Mouse (Mus musculus): Measurements from ENCODE around the gene Pdcd4. TPM values are rescaled to one million over a fixed set of nuclear protein-coding genes. Genes with fewer than 3 reads are reported as not detected.

Pdcd4 gene
- polyA plus RNA-seq, 1 experiment from 2014 or later, result 64.6 TPM

DNA sequence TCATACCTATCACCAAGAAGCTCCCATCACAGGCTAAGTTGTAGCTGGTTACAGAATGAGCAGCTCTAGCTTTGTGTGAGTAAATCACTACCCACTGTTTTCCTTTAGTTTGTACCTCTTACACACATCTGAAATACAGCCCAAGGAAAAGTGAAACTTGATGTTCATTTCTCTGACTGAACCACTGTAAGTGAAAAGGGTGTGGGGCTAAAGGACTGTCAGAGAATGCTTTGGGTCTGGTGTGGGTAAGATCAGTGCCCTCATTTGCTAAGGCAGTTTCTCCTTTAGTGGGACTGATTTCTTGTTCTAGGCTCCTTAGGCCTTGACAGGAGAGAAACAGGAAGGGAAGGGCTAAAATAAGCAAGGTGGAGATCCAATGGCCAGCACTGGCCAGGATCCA is 42.0 kb downstream of the Pdcd4 start:
- Histone ChIP-seq H3K4me3 (ENCODE audit: low read depth, low read length) (no peak overlapping the region), H3K27ac (ENCODE audit: low read length) (no peak overlapping the region), H3K9me3 (ENCODE audit: low read length) (no peaks in the 10 kb centered on the region), H3K36me3 (ENCODE audit: insufficient read depth, low read length) (peaks cover 8% of the 10 kb centered on the region; the same call in 1 of the 2 replicates), H3K4me1 (ENCODE audit: insufficient read depth, low read depth, low read length) (no peaks in the 10 kb centered on the region), H3K27me3 (replicated peaks; ENCODE audit: insufficient read depth, low read length) (no peaks in the 10 kb centered on the region), H3K9ac (replicated peaks; ENCODE audit: low read depth) (no peak overlapping the region), H3K4me2 (replicated peaks; ENCODE audit: low read depth, low read length) (no peak overlapping the region)
- ATAC-seq (no peak), DNase-seq (ENCODE audit: low spot score) (no peak)
- TF ChIP-seq EP300 (IDR thresholded peaks at IDR 0.05), result no peak
- no peak for TF ChIP-seq CTCF (IDR thresholded peaks at IDR 0.05)

DNA sequence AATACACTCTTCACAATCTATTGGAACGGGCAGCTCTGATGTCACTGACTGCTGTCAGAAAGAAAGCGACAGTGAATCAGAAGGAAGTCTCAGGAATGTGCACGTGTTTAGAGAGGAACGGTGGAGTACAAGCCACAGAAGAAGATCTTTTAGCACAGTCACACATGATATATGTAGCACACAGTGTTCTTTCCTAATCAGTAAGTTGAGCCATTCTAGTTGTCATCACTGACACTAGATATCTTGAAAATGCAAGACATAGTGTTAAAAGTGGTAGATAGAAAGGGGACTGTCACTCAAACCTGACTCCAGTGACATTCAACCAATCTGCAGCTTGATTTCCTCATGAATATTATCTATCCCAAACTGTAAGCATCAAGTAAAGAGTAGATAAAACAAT is 47.4 kb downstream of the Pdcd4 start:
- ATAC-seq (no peak), DNase-seq (ENCODE audit: low spot score) (no peak)
- Histone ChIP-seq H3K4me3 (ENCODE audit: low read depth, low read length) (no peak overlapping the region), H3K9me3 (ENCODE audit: low read length) (no peaks in the 10 kb centered on the region), H3K27me3 (replicated peaks; ENCODE audit: insufficient read depth, low read length) (no peaks in the 10 kb centered on the region), H3K9ac (replicated peaks; ENCODE audit: low read depth) (no peak overlapping the region), H3K4me2 (replicated peaks; ENCODE audit: low read depth, low read length) (no peak overlapping the region), H3K36me3 (ENCODE audit: insufficient read depth, low read length) (no peaks in the 10 kb centered on the region), H3K27ac (ENCODE audit: low read length) (no peak overlapping the region), H3K4me1 (ENCODE audit: insufficient read depth, low read depth, low read length) (peaks cover 6% of the 10 kb centered on the region; the same call in 1 of the 2 replicates)
- WGBS, result 69% methylated on average over 4 of the region's 4 CpGs
- TF ChIP-seq EP300 (IDR thresholded peaks at IDR 0.05), result no peak
- TF ChIP-seq CTCF (IDR thresholded peaks at IDR 0.05), result no peak

DNA sequence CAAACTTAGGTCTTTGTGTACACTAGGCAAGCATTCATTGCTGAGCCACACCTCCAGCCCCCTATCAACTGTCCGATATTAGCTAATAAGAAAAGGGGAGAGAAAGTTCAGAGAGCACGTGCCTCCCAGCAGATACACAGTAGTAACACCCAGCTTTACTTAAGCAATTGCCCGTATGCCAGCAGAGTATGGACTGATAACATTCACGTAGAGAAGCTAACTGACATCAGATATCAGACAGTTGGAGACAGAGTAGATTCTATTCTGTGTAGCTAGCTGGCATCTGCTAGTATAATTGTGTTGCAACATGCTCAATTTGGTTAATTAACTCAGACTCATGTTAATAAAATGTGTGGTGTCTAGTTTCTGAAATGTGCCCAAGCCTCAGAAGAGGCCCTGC is 49.1 kb downstream of the Pdcd4 start:
- H3K27me3 ChIP-seq (replicated peaks; ENCODE audit: insufficient read depth, low read length), result no peaks in the 10 kb centered on the region
- no peaks in the 10 kb centered on the region for H3K36me3 ChIP-seq (ENCODE audit: insufficient read depth, low read length)
- no peak overlapping the region for H3K27ac ChIP-seq (ENCODE audit: low read length)
- TF ChIP-seq EP300 (IDR thresholded peaks at IDR 0.05) (no peak), CTCF (IDR thresholded peaks at IDR 0.05) (no peak)
- DNase-seq (ENCODE audit: low spot score) (no peak), ATAC-seq (no peak)
- H3K4me2 ChIP-seq (replicated peaks; ENCODE audit: low read depth, low read length), result no peak overlapping the region
- WGBS, result 81% methylated on average over 4 of the region's 4 CpGs
- H3K4me1 ChIP-seq (ENCODE audit: insufficient read depth, low read depth, low read length), result peaks cover 6% of the 10 kb centered on the region; the same call in 1 of the 2 replicates
- H3K9ac ChIP-seq (replicated peaks; ENCODE audit: low read depth), result no peak overlapping the region
- H3K4me3 ChIP-seq (ENCODE audit: low read depth, low read length), result no peak overlapping the region
- no peaks in the 10 kb centered on the region for H3K9me3 ChIP-seq (ENCODE audit: low read length)

DNA sequence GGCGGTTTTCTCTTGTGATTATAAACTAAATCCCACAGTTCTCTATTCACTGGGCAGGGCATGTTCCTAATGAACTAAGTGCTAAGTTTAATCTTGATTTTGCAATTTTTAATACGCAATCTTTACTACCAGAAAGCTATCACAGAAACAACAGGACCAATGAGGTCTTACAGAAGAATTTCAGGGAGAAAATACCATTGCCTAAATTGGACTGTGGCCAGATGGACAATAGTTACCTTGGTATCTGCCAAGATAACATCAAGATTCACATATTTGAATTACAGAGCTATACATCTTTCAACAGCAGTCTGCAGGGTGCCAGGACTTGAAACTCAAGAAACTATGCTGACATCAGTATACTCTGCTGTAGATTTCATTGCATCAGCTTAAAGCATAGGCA is 50.3 kb downstream of the Pdcd4 start:
- DNase-seq (ENCODE audit: low spot score) (peak; percentile 40), ATAC-seq (no peak)
- H3K9me3 ChIP-seq (ENCODE audit: low read length), result no peaks in the 10 kb centered on the region
- H3K36me3 ChIP-seq (ENCODE audit: insufficient read depth, low read length), result no peaks in the 10 kb centered on the region
- 70% methylated on average over 2 of the region's 2 CpGs for WGBS
- no peak overlapping the region for H3K4me3 ChIP-seq (ENCODE audit: low read depth, low read length)
- no peak overlapping the region for H3K9ac ChIP-seq (replicated peaks; ENCODE audit: low read depth)
- H3K4me2 ChIP-seq (replicated peaks; ENCODE audit: low read depth, low read length), result no peak overlapping the region
- peaks cover 8% of the 10 kb centered on the region for H3K4me1 ChIP-seq (ENCODE audit: insufficient read depth, low read depth, low read length)
- no peaks in the 10 kb centered on the region for H3K27me3 ChIP-seq (replicated peaks; ENCODE audit: insufficient read depth, low read length)
- H3K27ac ChIP-seq (ENCODE audit: low read length), result peak overlapping the region; percentile 20; the same call in 1 of the 2 replicates
- TF ChIP-seq EP300 (IDR thresholded peaks at IDR 0.05) (no peak), CTCF (IDR thresholded peaks at IDR 0.05) (no peak)

DNA sequence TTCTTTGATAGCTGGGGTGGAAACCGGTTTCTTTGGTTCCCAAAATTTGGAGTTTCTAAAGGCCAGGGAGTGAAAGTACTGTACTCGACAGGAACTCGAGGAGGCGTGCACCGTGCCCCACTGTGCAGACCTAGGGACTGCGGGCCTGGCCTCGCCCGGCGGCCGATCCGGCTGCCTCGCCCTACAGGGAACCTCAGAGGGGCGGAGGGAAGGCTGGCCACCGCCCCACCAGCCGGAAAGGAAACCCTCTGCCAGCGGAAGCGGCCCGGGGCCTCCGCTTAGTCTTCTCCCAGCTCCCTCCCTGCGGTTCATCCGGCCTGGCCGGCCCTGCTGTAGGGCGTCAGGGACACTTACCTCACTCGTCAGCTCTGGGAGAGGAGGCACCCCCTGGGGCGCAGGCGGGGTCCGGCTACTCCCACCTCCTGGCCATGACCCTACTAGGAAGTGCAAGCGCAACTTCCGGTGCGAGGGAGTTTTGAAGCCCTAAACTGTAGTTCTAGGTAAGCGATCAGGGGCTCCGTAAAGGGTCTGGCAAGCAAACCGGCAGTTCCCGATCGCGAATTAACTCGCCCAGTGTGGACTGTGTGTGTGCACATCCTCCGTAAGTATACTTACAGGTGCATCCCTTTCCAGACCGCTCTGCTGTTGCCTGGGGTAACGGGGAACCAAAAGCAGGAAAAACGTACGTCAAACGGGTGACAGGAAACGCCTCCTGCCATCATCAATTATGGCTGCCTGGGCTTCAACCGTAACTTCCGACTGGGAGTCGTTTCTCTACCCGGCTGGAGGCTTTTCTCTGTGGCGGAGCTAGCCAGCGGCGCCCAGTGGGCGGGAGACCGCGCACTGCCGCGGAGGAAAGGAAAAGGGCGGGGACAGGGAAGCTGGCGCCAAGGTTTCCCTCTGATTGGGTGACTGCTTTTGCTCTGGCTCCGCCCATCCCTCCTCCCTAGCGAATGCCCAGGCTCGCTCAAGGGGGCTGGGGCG is 52.1 kb downstream of the Pdcd4 start, which contains the start of the genes Shoc2 and Bbip1:
Gene Shoc2 (plus strand): TSS at position 505 of the 984 bp plus-strand sequence.
Gene Bbip1 (minus strand): TSS at position 826 of the 984 bp plus-strand sequence.
- Histone ChIP-seq H3K9ac (replicated peaks; ENCODE audit: low read depth) (peak within 1 kb of the TSS; percentile 96), H3K27me3 (replicated peaks; ENCODE audit: insufficient read depth, low read length) (no peaks in the 10 kb centered on the region), H3K9me3 (ENCODE audit: low read length) (no peaks in the 10 kb centered on the region), H3K4me2 (replicated peaks; ENCODE audit: low read depth, low read length) (peak within 1 kb of the TSS; percentile 74), H3K27ac (ENCODE audit: low read length) (peak within 1 kb of the TSS; percentile 98), H3K4me1 (ENCODE audit: insufficient read depth, low read depth, low read length) (peaks cover 9% of the 10 kb centered on the region), H3K36me3 (ENCODE audit: insufficient read depth, low read length) (no peaks in the 10 kb centered on the region), H3K4me3 (ENCODE audit: low read depth, low read length) (peak within 1 kb of the TSS; percentile 95)
- ATAC-seq (peak; percentile 93), DNase-seq (ENCODE audit: low spot score) (peak; percentile 100)
- WGBS, result under 1% methylated on average over 50 of the region's 62 CpGs
- TF ChIP-seq CTCF (IDR thresholded peaks at IDR 0.05) (peak; percentile 38), EP300 (IDR thresholded peaks at IDR 0.05) (peak; percentile 67)

DNA sequence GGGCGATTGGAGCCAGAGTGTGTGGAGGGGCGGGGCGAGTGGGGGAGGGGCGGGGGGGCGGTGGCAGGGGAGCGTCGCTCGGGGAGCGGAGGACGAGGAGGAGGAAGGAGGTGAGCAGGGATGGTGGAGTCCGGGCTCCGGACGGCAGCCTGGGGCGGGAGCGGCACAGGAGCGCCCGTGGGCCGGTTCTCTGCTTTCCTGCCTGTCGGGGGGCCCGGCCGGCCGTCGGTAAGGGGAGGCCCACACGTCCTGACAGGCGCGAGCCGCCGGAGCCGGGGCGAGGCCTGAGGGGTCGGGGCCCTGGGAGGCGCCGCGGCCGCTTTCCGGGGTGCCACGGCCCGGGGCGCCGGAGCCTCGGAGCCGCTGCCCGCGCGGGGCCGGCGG is 52.7 kb downstream of the Pdcd4 start:
- ATAC-seq (no peak), DNase-seq (ENCODE audit: low spot score) (no peak)
- 2% methylated on average over 12 of the region's 47 CpGs for WGBS
- Histone ChIP-seq H3K4me3 (ENCODE audit: low read depth, low read length) (peak overlapping the region; percentile 95), H3K27me3 (replicated peaks; ENCODE audit: insufficient read depth, low read length) (no peaks in the 10 kb centered on the region), H3K36me3 (ENCODE audit: insufficient read depth, low read length) (no peaks in the 10 kb centered on the region), H3K9me3 (ENCODE audit: low read length) (no peaks in the 10 kb centered on the region), H3K9ac (replicated peaks; ENCODE audit: low read depth) (peak overlapping the region; percentile 96), H3K4me1 (ENCODE audit: insufficient read depth, low read depth, low read length) (peaks cover 9% of the 10 kb centered on the region), H3K27ac (ENCODE audit: low read length) (peak overlapping the region; percentile 98), H3K4me2 (replicated peaks; ENCODE audit: low read depth, low read length) (peak overlapping the region; percentile 74)
- no peak for TF ChIP-seq CTCF (IDR thresholded peaks at IDR 0.05)
- no peak for TF ChIP-seq EP300 (IDR thresholded peaks at IDR 0.05)

All from lung, postnatal 0 days (tissue).